Mouse (Mus musculus) lung, adult 18-20 months (tissue): ENCODE measurements around the gene 1700013G24Rik.

ENCODE experiments used
- DNase-seq, 2 experiments: peaks; one replicate each; pipeline ENCODE4 v3.0.0; 2022; ENCODE audit warnings: mixed read lengths in 2 of 2

Gene 1700013G24Rik

GRCm38 (mm10) chr4:137457292-137457691 lies 4.2 kb downstream of the 1700013G24Rik start:
- no peak for DNase-seq

DNA sequence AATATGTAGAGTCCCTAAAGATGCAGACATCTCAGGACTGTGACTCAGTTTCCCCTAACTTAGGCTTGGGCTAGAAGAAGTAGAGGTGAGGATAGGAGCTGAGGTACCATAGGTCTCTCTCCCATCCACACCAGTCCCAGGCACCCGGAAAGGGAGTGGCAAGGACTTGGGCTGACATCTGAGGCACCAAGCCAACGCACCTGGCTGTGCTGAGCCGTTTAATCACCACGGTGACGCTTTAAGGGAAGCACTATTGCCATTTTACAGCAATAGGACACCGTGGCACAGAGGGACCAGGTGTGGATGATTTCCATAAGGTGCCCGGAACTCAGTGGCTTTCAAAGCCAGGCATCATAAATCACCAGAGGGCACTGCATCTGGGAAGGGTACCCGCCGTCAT lies 5.2 kb downstream of the 1700013G24Rik start:
- no peak for DNase-seq

DNA sequence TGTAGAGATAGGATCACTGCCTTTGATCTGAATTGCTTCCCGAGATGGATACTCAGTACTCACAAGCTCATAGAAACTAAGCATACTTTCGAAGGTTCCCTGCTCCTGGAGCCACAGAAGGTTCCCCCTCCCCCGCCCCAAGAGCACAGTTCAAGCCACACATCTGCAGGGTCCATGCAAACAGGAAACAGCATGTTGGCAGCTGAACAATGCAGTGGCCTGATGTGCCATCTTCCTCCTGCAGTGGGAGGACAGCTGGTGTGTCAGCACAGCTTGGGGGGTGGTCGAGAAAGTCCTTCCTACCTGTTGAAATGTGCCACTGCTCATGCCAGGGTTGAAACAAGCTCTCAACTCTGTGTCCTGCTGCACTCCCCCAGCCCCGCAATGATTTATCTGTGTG lies 5.8 kb downstream of the 1700013G24Rik start:
- DNase-seq, result no peak

DNA sequence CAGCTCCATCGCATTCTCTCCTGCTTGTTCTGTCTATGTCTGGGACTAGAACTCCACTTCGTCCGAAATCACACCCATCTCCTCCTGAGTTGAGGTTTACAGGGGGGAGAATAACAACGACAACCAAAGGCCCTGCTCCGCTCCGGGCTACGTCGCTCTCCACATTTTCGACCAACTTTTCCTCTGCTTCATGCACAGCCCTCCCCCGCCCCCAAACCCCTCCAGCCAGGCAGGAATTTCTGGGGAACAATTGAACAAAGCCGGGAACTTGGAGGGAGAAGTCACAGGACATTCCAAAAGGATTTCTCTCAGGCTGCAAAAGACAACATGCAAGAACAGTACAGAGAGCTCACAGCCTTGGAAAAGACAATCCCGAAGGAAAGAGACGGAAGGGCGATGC lies 7.6 kb downstream of the 1700013G24Rik start:
- no peak for DNase-seq

DNA sequence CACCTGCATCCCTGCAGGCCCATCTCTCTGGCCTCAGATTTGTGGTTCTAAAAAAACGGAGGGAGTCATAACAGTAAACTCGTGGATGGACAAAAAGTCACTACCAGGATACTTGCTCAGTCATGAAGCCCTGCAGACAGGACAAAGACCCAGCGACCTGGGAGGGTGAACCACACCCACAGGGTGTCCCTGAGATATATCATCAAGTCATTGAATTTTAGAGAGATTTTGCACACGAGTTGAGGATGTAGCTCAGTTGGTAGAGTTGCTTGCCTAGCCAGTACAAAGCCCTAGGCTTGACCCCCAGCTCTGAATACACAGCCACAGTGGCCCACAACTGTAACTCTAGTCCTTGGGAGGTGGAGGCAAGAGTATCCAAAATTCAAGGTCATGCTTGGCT lies 8.1 kb downstream of the 1700013G24Rik start:
- no peak for DNase-seq

DNA sequence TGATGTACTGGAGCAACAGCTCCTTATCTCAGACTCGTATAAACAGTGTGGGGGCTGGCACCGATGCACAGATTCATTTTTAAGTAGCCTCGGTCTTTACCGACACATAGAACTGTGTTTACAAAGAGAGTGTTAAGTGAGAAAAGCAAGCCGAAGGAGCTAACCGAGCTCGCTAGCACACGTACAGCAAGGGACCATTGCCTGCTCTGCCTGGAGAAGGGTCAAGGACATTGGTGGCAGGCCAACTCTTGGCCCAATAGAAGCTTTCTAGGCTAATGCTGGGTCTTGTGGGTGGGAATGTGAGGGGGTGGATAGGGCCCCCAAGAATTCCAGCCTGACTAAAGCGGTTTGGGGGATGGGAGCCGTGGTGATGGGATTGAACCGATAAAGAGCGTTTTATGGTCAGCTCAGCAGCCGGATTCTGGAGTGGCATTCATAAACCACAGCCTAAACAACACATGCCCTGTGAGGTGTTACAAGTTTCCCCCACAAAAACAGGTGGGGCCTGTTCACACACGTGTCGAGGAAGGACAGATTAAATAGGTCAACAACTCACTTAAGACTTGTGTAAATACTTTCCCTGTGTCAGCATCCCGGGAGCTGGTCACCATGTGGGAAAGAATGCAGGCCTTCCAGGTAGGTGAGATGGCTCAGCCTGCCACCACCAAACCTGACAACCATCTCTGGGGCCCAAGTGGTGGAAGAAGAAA lies 9.1 kb downstream of the 1700013G24Rik start:
- peak; percentile 77 to 86 for DNase-seq

GRCm38 (mm10) chr4:137465125-137465787 lies 12.2 kb downstream of the 1700013G24Rik start:
- no peak for DNase-seq

- DNase-seq, result no peak
Measured at GRCm38 (mm10) chr4:137466991-137467390, 13.9 kb downstream of the 1700013G24Rik start.

- DNase-seq, result no peak
Measured at GRCm38 (mm10) chr4:137467525-137467924, 14.4 kb downstream of the 1700013G24Rik start.

DNA sequence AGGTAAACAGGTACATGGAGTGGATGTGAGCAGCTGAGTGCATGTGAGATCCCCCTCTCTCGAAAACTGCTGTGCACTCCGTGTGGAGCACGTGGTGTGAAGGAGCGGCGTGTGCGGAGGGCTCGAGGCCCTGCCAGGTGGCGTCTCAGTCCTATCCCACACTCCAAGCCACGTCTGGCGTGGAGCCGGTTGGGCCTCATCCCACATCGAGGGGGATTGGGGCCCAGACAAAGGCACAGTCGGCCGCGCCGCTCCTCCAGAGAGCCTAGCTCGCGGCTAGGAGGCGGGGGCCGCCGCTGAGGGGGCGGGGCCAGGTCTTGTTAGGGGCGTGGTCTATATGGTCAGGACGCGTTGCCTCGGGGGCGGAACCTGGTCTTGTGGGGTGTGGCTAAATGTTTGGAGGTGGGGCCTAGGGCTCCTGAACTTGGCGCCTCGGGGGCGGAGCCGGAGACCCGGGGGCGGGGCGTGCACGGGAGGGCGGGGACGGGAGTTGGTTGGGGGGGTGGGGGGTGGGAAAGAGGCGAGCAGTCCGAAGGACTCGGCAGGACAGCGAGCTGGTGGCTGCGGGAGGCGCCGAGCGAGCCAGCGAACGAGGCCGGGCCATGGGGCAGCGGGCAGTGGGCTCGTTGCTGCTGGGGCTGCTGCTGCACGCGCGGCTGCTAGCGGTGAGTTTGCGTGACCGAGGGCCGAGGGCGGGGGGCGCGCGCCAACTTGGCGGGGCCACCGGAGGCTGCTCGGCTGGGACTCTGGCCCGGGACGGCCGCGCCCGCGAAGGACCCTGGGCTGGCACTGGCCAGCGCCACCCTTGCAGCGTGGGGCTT lies 15.4 kb downstream of the 1700013G24Rik start, which contains the start of gene Hspg2:
Gene Hspg2 (plus strand): TSS at position 510 of the 821 bp plus-strand sequence.
- DNase-seq, result peak; percentile 92 to 95

DNA sequence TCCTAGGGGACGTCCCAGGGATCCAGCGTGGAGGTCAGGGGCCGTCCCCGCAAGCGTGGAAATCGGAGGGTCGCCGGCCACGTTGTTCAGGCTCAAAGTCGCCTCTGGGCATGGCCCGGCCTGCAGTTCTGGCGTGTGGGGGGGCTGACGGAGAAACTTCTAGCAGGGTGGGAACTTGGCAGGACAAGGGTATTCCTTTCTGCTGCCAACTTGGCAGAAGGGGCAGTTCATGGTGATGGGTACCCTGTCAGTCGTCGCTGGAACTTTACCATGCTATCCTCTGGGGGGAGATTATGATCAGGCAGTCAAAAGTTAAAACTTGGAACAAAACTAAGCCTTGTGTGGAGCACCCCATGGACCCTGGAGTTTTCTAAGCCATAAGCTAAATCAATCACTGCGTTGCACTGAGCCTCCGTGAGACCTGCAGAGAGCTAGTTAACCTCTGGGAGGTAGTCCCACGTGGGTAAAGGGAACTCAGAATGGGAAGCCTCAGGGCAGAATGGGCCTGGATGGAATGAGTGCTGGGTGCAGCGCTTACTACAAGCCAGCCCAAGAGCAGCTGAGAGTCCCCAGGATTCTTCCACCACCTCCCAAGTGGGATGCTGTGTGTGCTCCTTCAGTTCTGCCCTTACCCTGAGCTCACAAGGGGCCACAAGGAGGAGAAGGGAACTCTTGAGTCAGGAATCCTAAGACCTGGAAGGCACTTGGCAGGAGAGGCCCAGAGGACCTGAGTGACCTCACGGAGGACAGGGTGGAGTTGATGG lies 16.2 kb downstream of the 1700013G24Rik start:
- DNase-seq, result peak; percentile 66 to 79

- DNase-seq, result no peak
Measured at GRCm38 (mm10) chr4:137469845-137470692, 17.0 kb downstream of the 1700013G24Rik start.

DNA sequence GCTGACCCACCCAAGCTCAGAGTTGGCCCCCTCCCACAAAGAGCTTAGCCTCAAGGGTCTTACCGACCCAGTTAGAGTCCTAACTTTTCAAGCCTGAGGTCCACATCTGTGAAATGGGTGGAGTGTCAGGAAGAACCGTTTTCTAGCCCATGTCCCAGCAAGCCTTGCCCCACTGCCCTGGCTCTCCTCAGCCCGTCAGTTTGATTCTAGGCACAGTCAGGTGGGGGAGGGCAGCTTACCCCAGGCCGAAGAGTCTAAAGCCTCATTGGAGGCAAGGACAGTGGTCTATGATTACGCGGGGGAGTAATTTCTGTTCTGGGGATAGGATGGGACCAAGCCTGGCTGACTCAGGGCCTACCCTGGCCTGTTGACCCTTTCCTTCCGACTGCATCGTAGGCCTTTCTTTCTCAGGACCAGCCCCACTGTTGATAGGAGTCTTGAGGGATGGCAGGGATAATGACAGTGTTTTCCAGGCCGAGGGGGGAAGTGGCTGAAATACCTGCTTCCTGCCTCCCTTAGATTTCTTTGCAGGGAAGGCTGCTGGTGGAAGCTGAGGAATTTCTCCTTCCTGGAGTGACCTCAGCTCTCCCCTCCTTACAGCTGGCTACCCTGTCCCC lies 17.7 kb downstream of the 1700013G24Rik start:
- DNase-seq, result no peak

GRCm38 (mm10) chr4:137471326-137471725 lies 18.2 kb downstream of the 1700013G24Rik start:
- DNase-seq, result no peak

GRCm38 (mm10) chr4:137473240-137473639 lies 20.2 kb downstream of the 1700013G24Rik start:
- no peak for DNase-seq

GRCm38 (mm10) chr4:137473701-137474388 lies 20.8 kb downstream of the 1700013G24Rik start:
- peak; percentile 59 to 61 for DNase-seq

DNA sequence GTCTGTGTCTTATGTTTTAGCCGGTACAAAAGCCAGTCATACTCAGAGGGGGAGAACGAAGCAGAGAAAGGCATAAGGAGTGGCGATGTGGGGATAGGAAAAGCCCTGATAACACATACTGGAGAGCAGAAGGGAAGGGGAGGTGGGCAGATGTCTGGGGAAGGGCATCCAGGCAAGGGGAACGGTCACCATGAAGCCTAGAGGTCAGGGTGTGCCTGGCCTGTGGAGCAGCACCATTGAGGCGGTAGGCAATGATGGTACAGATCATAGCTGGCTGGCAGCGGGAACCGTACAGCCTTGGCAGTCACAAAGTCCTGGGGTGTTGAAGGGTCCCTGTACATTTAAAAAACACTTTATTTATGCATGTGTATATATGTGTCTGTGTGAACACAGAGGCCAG lies 21.6 kb downstream of the 1700013G24Rik start:
- no peak for DNase-seq

DNA sequence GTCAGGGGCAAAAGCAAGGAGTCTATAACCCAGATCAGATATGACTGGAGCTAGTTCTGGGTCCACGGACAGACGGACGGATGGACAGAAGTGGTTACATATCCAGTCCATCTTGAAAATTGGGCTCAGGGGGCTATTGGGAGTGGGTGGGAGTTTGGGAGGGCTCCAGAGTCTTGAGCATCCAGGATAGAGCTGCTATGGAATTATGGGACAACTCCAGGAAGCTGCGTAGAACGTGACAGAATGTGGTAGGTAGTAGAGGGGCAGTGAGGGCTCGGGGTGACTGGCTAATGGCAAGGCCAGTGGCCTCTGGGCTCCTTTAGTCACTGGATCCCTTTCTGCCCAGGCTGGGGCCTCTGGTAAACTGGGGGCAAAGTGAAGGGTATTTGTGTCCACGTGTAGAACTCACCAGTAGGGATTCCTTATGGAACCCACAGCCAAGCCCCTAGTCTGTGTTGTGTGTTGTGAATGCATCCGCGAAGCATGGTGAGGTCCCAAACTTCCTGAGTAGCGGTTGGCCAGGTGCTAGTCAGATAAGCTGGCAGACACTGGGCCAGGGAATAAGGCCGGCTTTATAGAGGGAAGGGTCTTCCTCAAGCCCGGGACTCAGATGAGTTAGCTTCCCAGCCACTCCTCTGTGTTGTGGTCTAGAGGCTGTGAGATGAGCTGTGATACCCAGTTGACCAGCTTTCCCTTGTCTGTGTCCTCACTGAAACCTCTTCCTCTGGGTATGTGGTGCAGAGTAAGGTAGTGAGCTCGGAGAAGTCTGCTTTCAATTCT lies 22.4 kb downstream of the 1700013G24Rik start:
- DNase-seq, result no peak

DNA sequence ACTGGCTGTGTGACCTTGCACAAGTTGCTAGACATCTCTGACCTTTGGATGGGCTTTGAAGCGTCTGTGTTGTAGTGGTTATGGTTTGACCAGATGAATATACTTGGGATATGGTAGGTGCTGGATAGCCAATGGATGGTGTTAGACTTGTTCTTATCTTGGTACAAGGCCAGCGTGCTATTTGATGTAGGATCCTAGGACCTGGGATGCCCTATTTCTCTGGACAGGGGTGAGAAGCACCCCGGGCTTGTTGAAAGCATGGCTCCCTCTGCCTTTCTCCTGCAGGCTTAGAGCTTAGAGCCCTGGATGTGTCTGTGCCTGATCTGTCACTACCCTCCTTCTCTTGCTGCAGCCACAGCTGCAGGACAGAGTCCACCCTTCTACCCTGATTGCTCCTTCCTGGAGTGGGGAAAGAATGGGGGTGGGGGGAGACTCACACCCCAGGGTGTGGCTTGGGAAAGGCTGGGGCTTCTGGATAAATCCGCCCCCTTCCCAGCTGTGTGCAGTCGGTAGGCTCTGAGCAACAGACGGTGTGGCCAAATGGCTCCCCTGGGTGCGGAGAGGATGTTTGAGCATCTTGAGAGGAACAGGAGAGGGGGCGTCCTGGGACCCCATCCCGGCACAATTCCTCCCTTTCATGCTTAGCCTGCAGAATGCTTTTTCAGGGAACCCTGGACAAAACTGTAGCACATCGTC lies 23.1 kb downstream of the 1700013G24Rik start:
- DNase-seq, result peak in 1 of 2 experiments; percentile 42
